Mouse (Mus musculus): ENCODE data around the gene Glo1.

Gene Glo1

GRCm38 (mm10) chr17:30576946-30577345 lies 49.7 kb downstream of the Glo1 start:
- DNase-seq (ENCODE audit: low spot score in 2 of 2), result no peak

- DNase-seq (ENCODE audit: low spot score in 2 of 2), result peak; percentile 96
These were observed 50.5 kb downstream of the Glo1 start, which contains the start of gene Btbd9 for GRCm38 (mm10) chr17:30575941-30576773. Gene Btbd9 (minus strand): TSS chr17:30576488.

- no peak for DNase-seq (ENCODE audit: low spot score in 2 of 2)
These were observed 51.4 kb downstream of the Glo1 start for GRCm38 (mm10) chr17:30575121-30575904.

- no peak for DNase-seq (ENCODE audit: low spot score in 2 of 2)
These were observed 51.9 kb downstream of the Glo1 start for GRCm38 (mm10) chr17:30574783-30575075.

GRCm38 (mm10) chr17:30573990-30574782 lies 52.5 kb downstream of the Glo1 start:
- peak; percentile 41 to 63 for DNase-seq (ENCODE audit: low spot score in 2 of 2)

GRCm38 (mm10) chr17:30570971-30571370 lies 55.7 kb downstream of the Glo1 start:
- no peak for DNase-seq (ENCODE audit: low spot score in 2 of 2)

- no peak for DNase-seq (ENCODE audit: low spot score in 2 of 2)
These were observed 56.5 kb downstream of the Glo1 start for GRCm38 (mm10) chr17:30570173-30570572.

GRCm38 (mm10) chr17:30568473-30568872 lies 58.2 kb downstream of the Glo1 start:
- no peak for DNase-seq (ENCODE audit: low spot score in 2 of 2)

- no peak for DNase-seq (ENCODE audit: low spot score in 2 of 2)
These were observed 61.7 kb downstream of the Glo1 start for GRCm38 (mm10) chr17:30564971-30565370.

GRCm38 (mm10) chr17:30564407-30564806 lies 62.3 kb downstream of the Glo1 start:
- DNase-seq (ENCODE audit: low spot score in 2 of 2), result no peak

GRCm38 (mm10) chr17:30563484-30564075 lies 63.1 kb downstream of the Glo1 start:
- DNase-seq (ENCODE audit: low spot score in 2 of 2), result no peak

GRCm38 (mm10) chr17:30562770-30563169 lies 63.9 kb downstream of the Glo1 start:
- no peak for DNase-seq (ENCODE audit: low spot score in 2 of 2)

- DNase-seq (ENCODE audit: low spot score in 2 of 2), result peak in 1 of 2 experiments; percentile 48
These were observed 67.1 kb downstream of the Glo1 start for GRCm38 (mm10) chr17:30559536-30559935.

- no peak for DNase-seq (ENCODE audit: low spot score in 2 of 2)
These were observed 68.0 kb downstream of the Glo1 start for GRCm38 (mm10) chr17:30558623-30559022.

GRCm38 (mm10) chr17:30556512-30556911 lies 70.2 kb downstream of the Glo1 start:
- DNase-seq (ENCODE audit: low spot score in 2 of 2), result no peak

GRCm38 (mm10) chr17:30553027-30553937 lies 73.4 kb downstream of the Glo1 start:
- no peak for DNase-seq (ENCODE audit: low spot score in 2 of 2)

GRCm38 (mm10) chr17:30550774-30551107 lies 75.9 kb downstream of the Glo1 start:
- no peak for DNase-seq (ENCODE audit: low spot score in 2 of 2)

GRCm38 (mm10) chr17:30549899-30550773 lies 76.5 kb downstream of the Glo1 start:
- DNase-seq (ENCODE audit: low spot score in 2 of 2), result no peak

GRCm38 (mm10) chr17:30539098-30539497 lies 87.6 kb downstream of the Glo1 start:
- no peak for DNase-seq (ENCODE audit: low spot score in 2 of 2)

GRCm38 (mm10) chr17:30536651-30537050 lies 90.0 kb downstream of the Glo1 start:
- DNase-seq (ENCODE audit: low spot score in 2 of 2), result no peak

Data from heart, adult 9 months (tissue).